Mouse (Mus musculus) testis, adult 2 months (tissue): ENCODE results near the gene Camkk1. TPM values are rescaled to one million over a fixed set of nuclear protein-coding genes. Genes with fewer than 3 reads are reported as not detected.

Source experiments
- H3K27ac ChIP-seq: fragments of 200-500 bp; 2 replicates; pipeline ENCODE4 v1.5.1; 2012; ENCODE audit warnings: low read depth, low read length; ENCODE audit not compliant: control insufficient read depth, insufficient read depth
- H3K27me3 ChIP-seq: fragments of 200-500 bp; 2 replicates; pipeline ENCODE4 v1.6.1; 2012; ENCODE audit warnings: mild to moderate bottlenecking, low read length, moderate library complexity; ENCODE audit not compliant: control insufficient read depth, insufficient read depth
- H3K36me3 ChIP-seq: fragments of 200-500 bp; 2 replicates; pipeline ENCODE4 v1.6.1; 2012; ENCODE audit warnings: mild to moderate bottlenecking, low read length; ENCODE audit not compliant: control insufficient read depth, insufficient read depth
- H3K4me1 ChIP-seq: fragments of 200-500 bp; 2 replicates; pipeline ENCODE4 v1.6.1; 2012; ENCODE audit warnings: low read length; ENCODE audit not compliant: control insufficient read depth, insufficient read depth
- H3K4me3 ChIP-seq: fragments of 200-500 bp; 2 replicates; pipeline ENCODE4 v1.5.1; 2012; ENCODE audit warnings: low read depth, mild to moderate bottlenecking, low read length, moderate library complexity, mixed read lengths; ENCODE audit not compliant: control insufficient read depth
- CTCF ChIP-seq: fragments of 200-500 bp; IDR thresholded peaks from 2 replicates; pipeline ENCODE4 v1.5.1; 2012; ENCODE audit warnings: low read depth, mild to moderate bottlenecking, inconsistent platforms, low read length, moderate library complexity; ENCODE audit not compliant: control insufficient read depth, insufficient read depth, insufficient replicate concordance
- POLR2A ChIP-seq: fragments of 200-500 bp; IDR thresholded peaks from 2 replicates; pipeline ENCODE4 v1.6.1; 2012; ENCODE audit warnings: low read depth, mild to moderate bottlenecking, inconsistent platforms, low read length, moderate library complexity; ENCODE audit not compliant: control insufficient read depth
- polyA plus RNA-seq: library from polyadenylated mRNA; depleted of rRNA; stranded (reverse); fragments of >200 nt; gene quantifications from 2 replicates; pipeline ENCODE4 v1.2.3, GENCODE M21; 2012

Camkk1 gene
- polyA plus RNA-seq, 1 experiment, result 0.96 TPM

DNA sequence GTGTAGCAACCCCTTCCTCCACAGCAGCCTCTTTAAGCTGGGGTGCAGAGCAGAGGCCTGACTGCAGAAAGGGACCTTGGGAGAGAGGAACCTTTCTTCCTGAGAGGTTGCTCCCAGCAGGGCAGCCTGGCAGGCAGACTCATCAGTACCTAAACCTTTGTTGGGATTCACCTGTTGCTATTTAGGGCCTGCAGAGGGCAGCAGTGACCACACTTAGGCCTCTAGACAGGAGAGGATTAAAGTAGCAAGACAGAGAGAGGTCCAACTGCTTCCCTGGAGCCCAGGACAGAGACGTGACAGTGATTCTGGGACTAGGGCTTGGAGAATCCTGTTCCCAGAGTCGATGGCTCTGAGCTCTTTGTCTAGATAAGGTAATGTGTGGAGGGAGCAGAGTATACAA lies 12.4 kb upstream of the Camkk1 start:
- TF ChIP-seq CTCF (peak; percentile 50; the same call in 1 of the 2 replicates), POLR2A (no peak)

DNA sequence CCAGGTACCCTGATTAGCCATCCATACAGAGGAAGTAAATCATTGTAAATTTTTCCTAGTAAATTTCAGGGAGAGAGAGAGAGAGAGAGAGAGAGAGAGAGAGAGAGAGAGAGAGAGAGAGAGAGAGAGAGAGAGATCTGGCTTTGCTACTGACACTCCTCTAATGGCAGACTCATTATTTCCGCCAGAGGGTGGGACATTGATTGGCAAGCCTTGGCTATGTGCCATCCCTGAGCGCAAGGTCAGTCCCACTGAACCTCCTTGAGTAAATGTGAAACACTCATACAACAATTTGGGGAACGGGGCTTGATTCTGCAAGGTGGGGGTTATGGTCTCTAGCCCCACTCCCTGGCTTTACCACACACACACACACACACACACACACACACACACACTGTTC lies 11.7 kb upstream of the Camkk1 start:
- H3K36me3 ChIP-seq, result no peaks in the 10 kb centered on the region
- H3K27me3 ChIP-seq, result no peaks in the 10 kb centered on the region
- TF ChIP-seq POLR2A (no peak), CTCF (no peak)
- no peak overlapping the region for H3K27ac ChIP-seq
- no peaks in the 10 kb centered on the region for H3K4me1 ChIP-seq
- no peak overlapping the region for H3K4me3 ChIP-seq

More for the DNA sequence above, 12.4 kb upstream of the Camkk1 start:
- Histone ChIP-seq H3K27ac (no peak overlapping the region), H3K4me1 (no peaks in the 10 kb centered on the region), H3K27me3 (no peaks in the 10 kb centered on the region), H3K4me3 (no peak overlapping the region), H3K36me3 (no peaks in the 10 kb centered on the region)

DNA sequence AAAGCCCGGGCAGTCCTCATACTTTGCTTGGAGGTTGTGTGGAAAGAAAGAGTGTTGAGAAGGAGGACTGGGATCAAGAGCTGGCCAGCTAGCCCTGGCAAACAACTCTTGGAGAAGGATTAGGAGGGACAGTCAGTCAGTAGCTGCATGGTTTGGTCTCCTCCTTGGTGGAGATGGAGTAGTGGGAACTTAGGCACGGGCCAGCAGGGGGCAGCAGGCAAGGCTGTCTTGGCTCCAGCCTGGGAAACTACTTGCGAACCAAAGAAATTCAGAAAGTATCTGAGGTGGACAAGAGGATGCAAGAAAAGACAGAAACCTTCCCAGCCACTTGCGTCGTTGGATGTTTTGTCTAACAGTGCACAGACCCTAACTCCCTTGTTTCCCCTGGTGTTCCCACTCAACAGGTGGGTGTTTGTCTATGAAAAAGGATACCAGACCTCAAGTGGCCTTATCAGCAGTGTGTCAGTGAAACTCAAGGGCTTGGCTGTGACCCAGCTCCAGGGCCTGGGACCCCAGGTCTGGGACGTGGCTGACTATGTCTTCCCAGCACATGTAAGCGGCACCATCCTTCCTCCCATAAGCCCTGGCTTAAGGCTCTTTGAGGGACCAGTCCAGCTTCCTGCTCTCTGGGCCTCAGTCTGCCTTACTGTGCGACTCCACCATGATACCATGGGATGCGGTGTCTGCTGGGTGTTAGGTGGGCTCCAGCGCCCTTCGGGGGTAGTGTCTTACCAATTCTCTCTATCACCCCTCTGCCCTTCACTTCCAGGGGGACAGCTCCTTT lies 10.9 kb upstream of the Camkk1 start:
- peak; percentile 64; the same call in 1 of the 2 replicates for TF ChIP-seq CTCF
- TF ChIP-seq POLR2A, result no peak
- H3K27ac ChIP-seq, result no peak overlapping the region
- no peaks in the 10 kb centered on the region for H3K36me3 ChIP-seq
- H3K4me1 ChIP-seq, result no peaks in the 10 kb centered on the region
- H3K27me3 ChIP-seq, result no peaks in the 10 kb centered on the region
- no peak overlapping the region for H3K4me3 ChIP-seq

DNA sequence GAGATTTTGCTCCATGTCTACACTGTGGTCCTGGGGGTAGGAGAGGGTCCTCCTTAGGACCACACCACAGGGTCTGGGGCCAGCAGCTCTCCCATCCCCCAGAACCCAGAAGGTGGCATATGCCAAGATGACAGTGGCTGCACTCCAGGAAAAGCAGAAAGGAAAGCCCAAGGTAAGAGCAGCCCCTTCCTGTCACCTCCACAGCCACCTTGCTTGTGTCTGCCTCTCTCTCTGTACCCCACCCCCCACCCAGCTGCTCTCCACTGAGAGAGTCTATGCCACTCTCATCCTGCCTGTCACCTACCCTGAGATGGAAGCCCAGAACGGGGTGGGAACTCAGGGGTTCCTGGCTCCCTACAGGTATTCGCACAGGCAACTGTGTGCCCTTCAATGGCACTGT lies 10.0 kb upstream of the Camkk1 start:
- Histone ChIP-seq H3K27me3 (no peaks in the 10 kb centered on the region), H3K4me3 (no peak overlapping the region), H3K4me1 (no peaks in the 10 kb centered on the region), H3K27ac (no peak overlapping the region), H3K36me3 (no peaks in the 10 kb centered on the region)
- TF ChIP-seq POLR2A, result no peak

DNA sequence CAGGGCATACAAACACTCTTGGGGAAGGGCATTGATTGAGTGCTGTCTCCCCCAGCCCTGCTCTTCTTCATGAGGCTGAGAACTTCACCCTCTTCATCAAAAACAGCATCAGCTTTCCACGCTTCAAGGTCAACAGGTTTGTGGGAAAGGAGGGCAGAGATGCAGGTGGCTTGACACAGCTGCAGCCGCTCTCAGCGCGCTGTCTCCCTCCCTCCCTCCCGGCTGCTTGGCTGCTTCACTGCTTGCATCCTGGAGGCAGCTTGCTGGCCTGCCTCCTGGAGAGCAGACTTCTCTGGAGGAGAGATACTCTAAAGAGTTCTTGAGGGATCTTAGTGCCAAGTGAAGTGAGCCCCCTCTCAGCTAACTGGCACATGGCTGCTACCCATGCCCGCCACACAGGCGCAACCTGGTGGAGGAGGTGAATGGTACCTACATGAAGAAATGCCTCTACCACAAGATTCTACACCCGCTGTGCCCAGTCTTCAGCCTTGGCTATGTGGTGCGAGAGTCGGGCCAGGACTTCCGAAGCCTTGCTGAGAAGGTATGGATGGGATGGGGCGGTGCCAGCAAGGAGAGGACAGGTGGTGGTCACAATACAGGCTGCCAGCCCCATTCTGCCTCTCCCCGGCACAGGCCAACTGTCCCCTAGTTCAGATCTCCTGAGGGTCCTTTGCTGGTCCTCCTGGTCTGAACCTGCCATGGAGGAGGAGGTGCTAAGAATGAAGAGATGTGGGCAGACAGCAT lies 9.1 kb upstream of the Camkk1 start:
- Histone ChIP-seq H3K27ac (no peak overlapping the region), H3K4me1 (no peaks in the 10 kb centered on the region; the same call in none of the 2 replicates), H3K4me3 (no peak overlapping the region), H3K36me3 (no peaks in the 10 kb centered on the region), H3K27me3 (no peaks in the 10 kb centered on the region)
- TF ChIP-seq POLR2A, result no peak
- no peak for TF ChIP-seq CTCF

DNA sequence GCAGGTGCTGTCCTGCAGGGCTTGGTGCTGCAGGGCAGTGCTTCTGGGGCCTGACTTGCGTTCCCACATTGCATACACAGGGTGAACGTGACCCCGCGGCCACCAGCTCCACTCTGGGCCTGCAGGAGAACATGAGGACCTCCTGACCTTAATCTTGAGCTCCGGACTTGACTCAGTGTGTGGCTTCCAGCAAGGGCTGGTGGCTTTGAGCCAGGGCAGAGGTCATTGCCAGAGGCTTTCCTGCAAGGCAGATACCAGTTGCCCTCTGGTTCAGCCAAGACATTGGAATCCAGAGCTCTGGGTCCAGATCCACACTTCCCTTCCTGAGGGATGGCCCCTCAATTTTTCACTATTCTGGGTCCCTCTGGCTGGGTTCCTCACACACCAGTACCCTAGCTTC lies 4.8 kb upstream of the Camkk1 start:
- H3K27me3 ChIP-seq, result no peaks in the 10 kb centered on the region
- no peak overlapping the region for H3K27ac ChIP-seq
- H3K36me3 ChIP-seq, result no peaks in the 10 kb centered on the region
- TF ChIP-seq POLR2A (no peak), CTCF (no peak)
- peaks cover 4% of the 10 kb centered on the region for H3K4me1 ChIP-seq
- H3K4me3 ChIP-seq, result no peak overlapping the region

DNA sequence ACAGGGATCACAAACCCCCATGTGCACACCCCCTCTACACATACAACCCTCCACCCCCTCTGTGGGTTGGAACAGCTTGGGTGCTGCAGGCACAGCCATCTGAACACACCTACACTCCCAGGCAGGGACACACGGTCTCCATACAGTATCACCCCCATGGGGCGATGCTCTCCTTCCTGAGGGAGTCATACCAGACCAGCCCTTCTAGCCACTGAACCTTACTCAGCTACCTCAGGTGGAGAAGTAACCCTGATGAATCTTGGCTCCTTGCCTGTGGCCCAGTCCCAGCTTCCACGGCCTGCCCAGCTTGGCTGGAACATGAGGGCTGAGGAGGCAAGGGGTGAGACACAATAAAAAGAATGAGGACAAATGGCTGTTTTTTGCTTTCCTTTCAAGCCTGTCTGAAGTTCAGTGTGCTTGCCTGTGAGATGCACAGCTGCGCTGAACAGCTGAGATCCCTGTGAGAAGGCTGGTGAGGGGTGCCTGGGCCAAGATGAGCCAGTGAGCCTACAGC lies 3.9 kb upstream of the Camkk1 start:
- H3K27me3 ChIP-seq, result no peaks in the 10 kb centered on the region
- TF ChIP-seq POLR2A (no peak), CTCF (no peak)
- H3K36me3 ChIP-seq, result no peaks in the 10 kb centered on the region
- H3K27ac ChIP-seq, result peak overlapping the region; percentile 15
- H3K4me1 ChIP-seq, result peaks cover 12% of the 10 kb centered on the region
- no peak overlapping the region for H3K4me3 ChIP-seq
